Mouse (Mus musculus) cortical plate, adult 2 months (tissue): ENCODE results near the gene Zfp319.

Experiments used
- CTCF ChIP-seq: fragments of 200-500 bp; IDR thresholded peaks from 2 replicates; pipeline ENCODE4 v1.5.1; 2011; ENCODE audit warnings: mild to moderate bottlenecking, control low read depth, low read length; ENCODE audit not compliant: insufficient read depth; ENCODE audit errors: extremely low read depth
- POLR2A ChIP-seq: fragments of 200-500 bp; IDR thresholded peaks from 2 replicates; pipeline ENCODE4 v1.6.1; 2011; ENCODE audit warnings: mild to moderate bottlenecking, low read length, control low read depth; ENCODE audit not compliant: insufficient read depth; ENCODE audit errors: extremely low read depth

DNA sequence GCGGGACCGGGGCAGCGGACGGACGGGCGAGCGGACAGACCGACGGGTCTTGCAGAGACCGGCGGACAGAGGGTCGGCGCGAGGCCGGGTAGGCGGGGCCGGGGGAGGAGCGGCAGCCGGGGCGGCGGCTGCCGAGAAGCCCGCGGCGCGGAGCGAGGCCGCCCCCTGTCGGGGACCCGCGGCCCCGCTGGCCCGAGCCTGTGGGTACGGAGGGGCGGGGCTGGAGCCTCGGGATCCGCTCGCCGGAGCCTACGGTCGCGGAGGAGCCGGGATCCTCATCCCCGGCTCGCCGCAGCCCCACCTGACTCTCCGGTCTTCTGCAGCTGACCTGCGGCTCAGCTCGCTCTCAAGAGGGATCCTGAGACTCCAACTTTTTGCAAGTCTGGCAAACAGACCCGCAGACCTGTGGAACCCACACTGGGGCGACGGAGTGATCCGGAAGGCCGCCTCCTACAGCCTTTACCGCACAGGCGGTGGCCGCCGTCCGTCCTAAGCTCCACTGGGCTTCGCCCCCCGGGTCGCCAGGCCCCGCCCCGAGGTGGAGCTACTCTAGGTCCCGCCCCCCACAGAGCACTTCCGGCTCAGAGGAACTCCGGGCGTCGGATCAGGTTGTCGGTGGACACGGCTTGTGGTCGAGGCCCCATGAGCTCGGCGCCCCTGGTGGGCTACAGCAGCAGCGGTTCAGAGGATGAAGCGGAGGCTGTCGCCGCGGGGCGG is at the start of gene Zfp319, which contains the start of gene Usb1:
- TF ChIP-seq CTCF (0 out of 2 replicates have a peak, but pooled peaks have one; percentile 1), POLR2A (peak; percentile 72)
